16 mouse cellular contexts compared by ENCODE assay signal in genomic region chr2:113607806-113608205, GRCm38 (mm10).
DNase-seq lines count a peak whose midpoint lies in the region; ATAC-seq and TF ChIP-seq lines count a peak whose summit lies in the region.
"Had no signal": no experiment of that assay in that cellular context is flagged by ENCODE, and none has a peak within 500 bp of the region (broad histone marks: within the 10 kb centered on the region; RNA-seq: fewer than 3 reads in every experiment).

No protein-coding gene starts in this region.

- no peaks in the 10 kb centered on the region for H3K27me3 ChIP-seq in forebrain, embryonic 14.5 days (replicated peaks; ENCODE audit: control insufficient read depth, insufficient read depth, low read length)
- no peaks in the 10 kb centered on the region for H3K27me3 ChIP-seq in forebrain, embryonic 13.5 days
- H3K27me3 ChIP-seq in kidney, postnatal 0 days (ENCODE audit: insufficient read depth, low read length) = no peaks in the 10 kb centered on the region
- H3K27me3 ChIP-seq: embryonic facial prominence, embryonic 13.5 days; limb, embryonic 15.5 days had no signal

- no peak overlapping the region for H3K4me3 ChIP-seq in forebrain, embryonic 14.5 days (ENCODE audit: low read depth, low read length)
- no peak overlapping the region for H3K4me3 ChIP-seq in forebrain, embryonic 13.5 days
- no peak overlapping the region for H3K4me3 ChIP-seq in kidney, postnatal 0 days (replicated peaks; ENCODE audit: low read depth, low read length)
- H3K4me3 ChIP-seq: embryonic facial prominence, embryonic 13.5 days; forebrain, embryonic 10.5 days; limb, embryonic 15.5 days had no signal

- peak; percentile 37 for DNase-seq in forebrain, embryonic 14.5 days (ENCODE audit: low spot score)
- DNase-seq in kidney, postnatal 0 days (ENCODE audit: low spot score) = peak; percentile 64
- DNase-seq in kidney, adult 11 months = no peak
- DNase-seq in lung, postnatal 10 days = peak; percentile 9
- DNase-seq in lung, postnatal 14 days = no peak
- DNase-seq in retina, postnatal 1 day = peak; percentile 76
- no peak for DNase-seq in urinary bladder, postnatal 25 days (ENCODE audit: low spot score)
- DNase-seq: cerebellum, adult 11 months; cerebellum, postnatal 36 days; right cerebral cortex, postnatal 14 days; thymus, postnatal 36 days had no signal

- no peak; the same call in 1 of the 2 replicates for TF ChIP-seq CTCF in kidney, postnatal 0 days (IDR thresholded peaks at IDR 0.05; ENCODE audit: low read depth)

- H3K36me3 ChIP-seq in forebrain, embryonic 14.5 days (ENCODE audit: control insufficient read depth, insufficient read depth, low read length) = no peaks in the 10 kb centered on the region
- no peaks in the 10 kb centered on the region for H3K36me3 ChIP-seq in forebrain, embryonic 13.5 days (ENCODE audit: poor library complexity, severe bottlenecking)
- H3K36me3 ChIP-seq in kidney, postnatal 0 days (ENCODE audit: insufficient read depth, low read length) = no peaks in the 10 kb centered on the region
- H3K36me3 ChIP-seq: embryonic facial prominence, embryonic 13.5 days; forebrain, embryonic 10.5 days; limb, embryonic 15.5 days had no signal

- no peak overlapping the region for H3K9ac ChIP-seq in forebrain, embryonic 14.5 days (ENCODE audit: low read length)
- H3K9ac ChIP-seq in forebrain, embryonic 13.5 days = no peak overlapping the region
- no peak overlapping the region for H3K9ac ChIP-seq in kidney, postnatal 0 days (ENCODE audit: low read depth, low read length)
- H3K9ac ChIP-seq: embryonic facial prominence, embryonic 13.5 days; limb, embryonic 15.5 days had no signal

- H3K9me3 ChIP-seq in forebrain, embryonic 14.5 days (replicated peaks; ENCODE audit: control insufficient read depth, low read length) = no peaks in the 10 kb centered on the region
- H3K9me3 ChIP-seq in forebrain, embryonic 13.5 days (replicated peaks) = no peaks in the 10 kb centered on the region
- no peaks in the 10 kb centered on the region for H3K9me3 ChIP-seq in kidney, postnatal 0 days (replicated peaks; ENCODE audit: low read length)
- H3K9me3 ChIP-seq: embryonic facial prominence, embryonic 13.5 days; forebrain, embryonic 10.5 days; limb, embryonic 15.5 days had no signal

- no peak for ATAC-seq in forebrain, embryonic 14.5 days
- no peak for ATAC-seq in forebrain, embryonic 13.5 days
- ATAC-seq in kidney, postnatal 0 days (replicated peaks; ENCODE audit: low FRiP score, low read depth) = no peak; the same call in 1 of the 2 replicates
- ATAC-seq: hindbrain, embryonic 16.5 days had no signal

- 79% methylated on average over 1 of the region's 1 CpGs for WGBS in forebrain, embryonic 14.5 days
- 65% methylated on average over 1 of the region's 1 CpGs for WGBS in forebrain, embryonic 13.5 days
- WGBS in kidney, postnatal 0 days = 55% methylated on average over 1 of the region's 1 CpGs

- no peak overlapping the region for H3K27ac ChIP-seq in forebrain, embryonic 14.5 days (ENCODE audit: low read depth, low read length)
- H3K27ac ChIP-seq in forebrain, embryonic 13.5 days = no peak overlapping the region
- no peak overlapping the region for H3K27ac ChIP-seq in kidney, postnatal 0 days
- H3K27ac ChIP-seq: embryonic facial prominence, embryonic 13.5 days; forebrain, embryonic 10.5 days; limb, embryonic 15.5 days had no signal

- H3K4me1 ChIP-seq in forebrain, embryonic 14.5 days (ENCODE audit: control insufficient read depth, insufficient read depth, low read length) = no peaks in the 10 kb centered on the region
- no peaks in the 10 kb centered on the region for H3K4me1 ChIP-seq in forebrain, embryonic 13.5 days
- no peaks in the 10 kb centered on the region for H3K4me1 ChIP-seq in kidney, postnatal 0 days (replicated peaks; ENCODE audit: insufficient read depth, low read length)
- H3K4me1 ChIP-seq: limb, embryonic 15.5 days had no signal

- H3K4me2 ChIP-seq in forebrain, embryonic 14.5 days (ENCODE audit: low read length) = no peak overlapping the region
- no peak overlapping the region for H3K4me2 ChIP-seq in forebrain, embryonic 13.5 days
- H3K4me2 ChIP-seq in kidney, postnatal 0 days (ENCODE audit: low read length) = no peak overlapping the region
- H3K4me2 ChIP-seq: embryonic facial prominence, embryonic 13.5 days; limb, embryonic 15.5 days had no signal

Comparison
In these comparisons a context has a peak if more than half of its experiments do, and no peak if none do; other contexts are left out.
1. DNase-seq: peak in forebrain, embryonic 14.5 days (single experiment), kidney, postnatal 0 days (single experiment), lung, postnatal 10 days (single experiment) and retina, postnatal 1 day (single experiment); none in kidney, adult 11 months (single experiment), lung, postnatal 14 days (single experiment) and urinary bladder, postnatal 25 days (single experiment).